Mouse (Mus musculus) ES-Bruce4 (cell line): ENCODE measurements around the gene 3110082I17Rik.

Experiments used
- EP300 ChIP-seq: IDR thresholded peaks from 2 replicates; pipeline ENCODE4 v1.6.1; 2011; ENCODE audit warnings: low read depth, low read length; ENCODE audit not compliant: insufficient read depth
- POLR2A ChIP-seq: IDR thresholded peaks from one replicate; pipeline ENCODE4 v1.8.1; 2011; ENCODE audit warnings: low read length; ENCODE audit not compliant: insufficient read depth

- TF ChIP-seq EP300: no peak
- TF ChIP-seq POLR2A: no peak
Observed at GRCm38 (mm10) chr5:139490131-139490530, 29.8 kb upstream of the 3110082I17Rik start.
